Mouse (Mus musculus): Measurements from ENCODE around the gene Vars. TPM values are rescaled to one million over a fixed set of nuclear protein-coding genes. Genes with fewer than 3 reads are reported as not detected.

Gene Vars
- polyA plus RNA-seq, 1 experiment from 2014 or later = 74.0 TPM

DNA sequence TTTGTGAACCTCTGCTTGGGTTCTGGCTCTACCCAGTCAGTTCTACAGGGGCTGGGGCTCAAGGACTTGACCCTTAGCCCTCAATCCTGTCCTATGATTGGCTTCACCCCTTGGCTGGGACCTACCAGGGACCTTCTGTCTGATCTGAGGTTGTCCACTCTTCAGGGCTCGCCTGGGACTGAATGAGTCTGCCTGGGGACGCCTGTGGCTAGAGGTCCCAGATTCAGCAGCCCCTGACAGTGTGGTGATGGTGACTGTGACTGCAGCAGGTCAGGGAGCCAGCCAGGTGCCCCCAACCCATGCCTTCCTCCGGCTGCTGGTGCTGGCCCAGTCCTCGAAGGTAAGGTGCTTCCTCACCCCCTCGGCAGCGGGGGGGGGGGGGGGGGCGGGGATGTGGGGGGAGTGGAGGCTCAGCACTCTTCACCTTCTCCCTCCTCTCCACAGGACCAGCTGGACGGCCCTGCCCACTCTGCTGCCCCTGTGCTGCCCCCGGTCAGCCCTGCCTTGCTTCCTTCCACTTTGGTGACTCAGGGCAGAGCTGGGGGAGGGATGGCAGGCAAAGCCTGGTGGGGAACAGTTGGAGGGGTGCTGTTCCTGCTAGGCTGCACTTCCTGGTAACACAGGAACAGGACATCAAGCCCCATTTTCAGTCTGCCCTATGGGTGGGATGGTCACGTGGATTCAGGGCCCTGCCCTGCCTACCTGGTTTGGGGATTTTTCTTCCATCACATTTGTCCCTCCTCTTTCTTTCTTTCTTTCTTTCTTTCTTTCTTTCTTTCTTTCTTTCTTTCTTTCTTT, 24.1 kb downstream of the Vars start:
- Histone ChIP-seq H3K27me3 (replicated peaks; ENCODE audit: control insufficient read depth, insufficient read depth, low read length) (no peaks in the 10 kb centered on the region), H3K27ac (ENCODE audit: low read depth, low read length) (no peak overlapping the region), H3K4me1 (replicated peaks; ENCODE audit: control insufficient read depth, insufficient read depth, low read length) (no peaks in the 10 kb centered on the region; the same call in 1 of the 2 replicates), H3K36me3 (ENCODE audit: control insufficient read depth, insufficient read depth) (no peaks in the 10 kb centered on the region), H3K4me3 (ENCODE audit: low read depth, low read length) (no peak overlapping the region), H3K4me2 (replicated peaks; ENCODE audit: low read depth) (no peak overlapping the region), H3K9me3 (ENCODE audit: control insufficient read depth) (no peaks in the 10 kb centered on the region), H3K9ac (ENCODE audit: low read depth, low read length) (no peak overlapping the region; the same call in 1 of the 2 replicates)
- WGBS = 73% methylated on average over 7 of the region's 10 CpGs
- ATAC-seq = no peak
- TF ChIP-seq CTCF (IDR thresholded peaks at IDR 0.05; ENCODE audit: low read depth) = no peak

DNA sequence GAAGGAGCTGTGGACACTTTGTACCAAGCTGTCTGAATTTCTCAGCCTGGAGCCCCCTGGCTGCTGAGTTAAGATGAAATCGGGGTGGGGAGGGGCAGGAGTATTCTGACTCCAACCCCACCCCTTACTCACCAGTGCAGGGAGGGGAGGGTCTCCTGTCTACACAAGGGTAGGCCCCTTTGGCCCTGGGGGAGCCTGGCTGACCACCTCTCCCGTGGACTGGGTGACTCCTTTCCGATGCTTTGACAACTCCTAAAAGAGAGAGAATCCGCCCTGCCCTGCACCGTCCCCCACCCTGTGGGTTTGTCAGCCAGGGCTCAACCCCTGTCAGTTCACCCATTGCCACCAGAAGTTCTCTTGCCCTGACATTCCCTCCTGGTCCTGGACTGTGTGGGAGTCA, 25.4 kb downstream of the Vars start:
- no peak overlapping the region for H3K27ac ChIP-seq (ENCODE audit: low read depth, low read length)
- H3K4me2 ChIP-seq (replicated peaks; ENCODE audit: low read depth) = no peak overlapping the region
- TF ChIP-seq CTCF (IDR thresholded peaks at IDR 0.05; ENCODE audit: low read depth) = peak; percentile 2; the same call in 1 of the 2 replicates
- H3K27me3 ChIP-seq (replicated peaks; ENCODE audit: control insufficient read depth, insufficient read depth, low read length) = no peaks in the 10 kb centered on the region
- no peaks in the 10 kb centered on the region for H3K9me3 ChIP-seq (ENCODE audit: control insufficient read depth)
- H3K4me3 ChIP-seq (ENCODE audit: low read depth, low read length) = no peak overlapping the region
- H3K9ac ChIP-seq (ENCODE audit: low read depth, low read length) = no peak overlapping the region
- no peaks in the 10 kb centered on the region; the same call in 1 of the 2 replicates for H3K4me1 ChIP-seq (replicated peaks; ENCODE audit: control insufficient read depth, insufficient read depth, low read length)
- 75% methylated on average over 5 of the region's 5 CpGs for WGBS
- ATAC-seq = no peak
- H3K36me3 ChIP-seq (ENCODE audit: control insufficient read depth, insufficient read depth) = no peaks in the 10 kb centered on the region

DNA sequence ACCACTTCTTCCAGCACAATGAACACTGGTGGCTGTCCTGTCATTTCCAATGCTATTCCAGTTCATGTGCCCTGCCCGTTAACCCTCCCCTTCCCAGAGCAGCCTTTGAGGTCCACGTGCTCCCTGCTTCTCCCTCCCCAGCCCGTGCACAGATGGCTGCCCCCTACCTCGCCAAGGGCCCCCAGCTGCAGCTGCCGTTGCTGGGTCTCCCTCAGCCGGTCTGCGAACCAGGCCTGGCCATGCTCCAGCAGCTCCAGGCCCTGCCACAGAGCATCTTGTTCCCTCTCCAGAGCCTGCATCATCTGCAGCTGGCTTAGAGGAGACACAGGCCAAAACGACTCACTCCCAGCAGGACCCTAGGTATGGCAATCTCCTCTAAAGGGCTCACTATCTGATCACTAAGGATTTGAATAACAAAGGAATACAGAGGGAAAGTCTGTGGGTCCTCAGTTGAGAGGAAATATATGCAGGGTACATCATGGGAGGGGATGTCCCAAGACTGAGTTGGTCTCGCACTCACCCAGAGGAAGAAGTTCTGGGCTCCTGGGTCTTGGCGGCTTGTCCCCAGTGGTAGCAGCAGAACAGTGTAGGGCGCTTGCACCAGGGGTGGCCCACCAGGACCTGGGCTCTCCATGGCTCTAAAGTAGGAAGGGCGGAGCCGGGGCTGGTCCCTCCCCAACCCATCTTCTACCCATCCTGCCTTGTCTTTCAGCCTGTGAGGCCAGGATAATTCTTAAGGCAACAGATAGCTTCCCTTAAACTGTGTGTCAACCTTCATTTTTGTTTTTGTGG, 26.7 kb downstream of the Vars start, which contains the start of gene Sapcd1:
Gene Sapcd1, minus strand, starts transcription at position 740 of the 792 bp plus-strand sequence.
- Histone ChIP-seq H3K4me1 (replicated peaks; ENCODE audit: control insufficient read depth, insufficient read depth, low read length) (no peaks in the 10 kb centered on the region; the same call in 1 of the 2 replicates), H3K4me2 (replicated peaks; ENCODE audit: low read depth) (no peak within 1 kb of the TSS), H3K4me3 (ENCODE audit: low read depth, low read length) (no peak within 1 kb of the TSS), H3K9ac (ENCODE audit: low read depth, low read length) (no peak within 1 kb of the TSS; the same call in 1 of the 2 replicates), H3K9me3 (ENCODE audit: control insufficient read depth) (no peaks in the 10 kb centered on the region), H3K27ac (ENCODE audit: low read depth, low read length) (no peak within 1 kb of the TSS), H3K36me3 (ENCODE audit: control insufficient read depth, insufficient read depth) (no peaks in the 10 kb centered on the region), H3K27me3 (replicated peaks; ENCODE audit: control insufficient read depth, insufficient read depth, low read length) (no peaks in the 10 kb centered on the region)
- WGBS = 53% methylated on average over 13 of the region's 13 CpGs
- ATAC-seq = no peak
- TF ChIP-seq CTCF (IDR thresholded peaks at IDR 0.05; ENCODE audit: low read depth) = no peak

DNA sequence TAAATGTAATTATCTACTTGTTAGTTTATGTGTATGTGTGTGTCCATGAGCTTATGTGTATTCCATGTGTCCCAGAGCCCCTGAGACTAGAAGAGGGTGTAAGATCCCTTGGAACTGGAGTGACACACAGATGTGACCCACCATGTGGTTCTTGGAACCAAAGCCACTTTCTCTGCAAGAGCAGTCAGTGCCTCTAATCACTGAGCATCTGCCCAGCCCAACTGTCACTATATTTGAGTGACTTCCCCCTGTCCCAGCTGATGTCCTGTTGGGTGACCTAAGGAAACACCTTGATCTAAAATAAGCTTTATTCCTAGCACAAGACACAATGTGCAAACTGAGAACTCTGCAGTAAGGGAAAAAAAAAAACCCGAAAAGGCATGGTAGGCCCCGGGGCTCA, 27.5 kb downstream of the Vars start:
- 67% methylated on average over 2 of the region's 2 CpGs for WGBS
- no peaks in the 10 kb centered on the region for H3K9me3 ChIP-seq (ENCODE audit: control insufficient read depth)
- no peaks in the 10 kb centered on the region; the same call in 1 of the 2 replicates for H3K4me1 ChIP-seq (replicated peaks; ENCODE audit: control insufficient read depth, insufficient read depth, low read length)
- H3K36me3 ChIP-seq (ENCODE audit: control insufficient read depth, insufficient read depth) = no peaks in the 10 kb centered on the region
- no peak overlapping the region for H3K4me3 ChIP-seq (ENCODE audit: low read depth, low read length)
- ATAC-seq = no peak
- no peaks in the 10 kb centered on the region for H3K27me3 ChIP-seq (replicated peaks; ENCODE audit: control insufficient read depth, insufficient read depth, low read length)
- H3K9ac ChIP-seq (ENCODE audit: low read depth, low read length) = no peak overlapping the region
- no peak for TF ChIP-seq CTCF (IDR thresholded peaks at IDR 0.05; ENCODE audit: low read depth)
- no peak overlapping the region for H3K4me2 ChIP-seq (replicated peaks; ENCODE audit: low read depth)
- H3K27ac ChIP-seq (ENCODE audit: low read depth, low read length) = no peak overlapping the region

DNA sequence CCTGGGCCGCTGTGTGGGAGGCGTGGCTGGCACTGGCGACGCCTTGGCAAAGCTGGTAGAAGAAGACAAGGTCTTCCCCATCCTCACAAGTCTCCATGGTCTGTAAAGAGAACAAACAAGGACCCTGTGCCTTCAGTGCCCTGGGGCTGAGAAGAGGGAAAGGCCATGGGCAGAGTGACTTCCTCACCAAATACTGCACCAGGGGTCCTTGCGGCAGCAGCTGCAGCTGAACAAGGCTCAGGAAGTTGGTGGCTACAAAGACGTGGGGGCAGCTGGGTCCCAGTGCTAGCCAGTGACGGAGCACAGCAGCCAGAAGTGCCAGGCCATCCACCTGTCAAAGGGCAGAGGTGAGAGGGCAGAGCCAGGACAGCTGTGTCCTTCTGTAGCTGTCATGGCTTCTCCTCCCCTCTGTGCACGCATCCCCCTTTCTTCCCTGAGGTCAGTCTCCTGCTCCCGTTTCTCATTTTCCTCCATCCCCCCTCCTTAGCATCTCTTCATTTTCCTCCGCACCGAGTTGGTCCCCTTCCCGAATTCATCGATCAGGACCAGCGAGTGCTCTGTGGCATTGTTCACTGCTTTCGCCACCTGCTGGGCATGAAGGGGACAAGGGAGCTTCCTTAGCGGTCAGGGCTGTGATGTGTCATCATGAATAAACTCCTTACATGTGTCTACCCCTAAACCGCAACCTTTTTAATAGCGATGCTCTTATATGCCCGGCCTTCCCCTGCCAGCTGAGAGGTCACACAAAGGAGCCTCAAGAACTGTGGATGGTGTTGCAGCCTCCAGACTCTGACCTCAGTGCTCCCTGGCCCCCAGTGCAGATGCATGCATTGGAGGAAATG, 29.1 kb downstream of the Vars start:
- H3K4me3 ChIP-seq (ENCODE audit: low read depth, low read length) = no peak overlapping the region
- ATAC-seq = no peak
- H3K27ac ChIP-seq (ENCODE audit: low read depth, low read length) = no peak overlapping the region
- H3K27me3 ChIP-seq (replicated peaks; ENCODE audit: control insufficient read depth, insufficient read depth, low read length) = no peaks in the 10 kb centered on the region
- 41% methylated on average over 19 of the region's 19 CpGs for WGBS
- no peaks in the 10 kb centered on the region for H3K4me1 ChIP-seq (replicated peaks; ENCODE audit: control insufficient read depth, insufficient read depth, low read length)
- H3K4me2 ChIP-seq (replicated peaks; ENCODE audit: low read depth) = no peak overlapping the region
- 0 out of 2 replicates have a peak overlapping the region, but pooled peaks have one; percentile 7 for H3K9ac ChIP-seq (ENCODE audit: low read depth, low read length)
- no peaks in the 10 kb centered on the region for H3K36me3 ChIP-seq (ENCODE audit: control insufficient read depth, insufficient read depth)
- peak; percentile 74 for TF ChIP-seq CTCF (IDR thresholded peaks at IDR 0.05; ENCODE audit: low read depth)
- no peaks in the 10 kb centered on the region for H3K9me3 ChIP-seq (ENCODE audit: control insufficient read depth)

All from intestine, postnatal 0 days (tissue).